Mouse (Mus musculus): ENCODE data around the gene Foxp1. TPM values are rescaled to one million over a fixed set of nuclear protein-coding genes. Genes with fewer than 3 reads are reported as not detected.

Foxp1 gene
- total RNA-seq, 2 experiments from 2014 or later = 82.4 to 85.4 TPM

GRCm38 (mm10) chr6:99276297-99276653 lies 246.2 kb downstream of the Foxp1 start:
- no peak for DNase-seq

- DNase-seq = no peak
Measured at GRCm38 (mm10) chr6:99275381-99276296, 246.9 kb downstream of the Foxp1 start.

GRCm38 (mm10) chr6:99274667-99275066 lies 247.9 kb downstream of the Foxp1 start:
- no peak for DNase-seq

- DNase-seq = no peak
Measured at GRCm38 (mm10) chr6:99274222-99274621, 248.3 kb downstream of the Foxp1 start.

- DNase-seq = no peak
Measured at GRCm38 (mm10) chr6:99273177-99273576, 249.3 kb downstream of the Foxp1 start.

GRCm38 (mm10) chr6:99272174-99272573 lies 250.3 kb downstream of the Foxp1 start:
- no peak for DNase-seq

GRCm38 (mm10) chr6:99271741-99272140 lies 250.8 kb downstream of the Foxp1 start:
- no peak for DNase-seq

- DNase-seq = no peak
Measured at GRCm38 (mm10) chr6:99269921-99270320, 252.6 kb downstream of the Foxp1 start.

- DNase-seq = no peak
Measured at GRCm38 (mm10) chr6:99268171-99269061, 254.1 kb downstream of the Foxp1 start.

- DNase-seq = no peak
Measured at GRCm38 (mm10) chr6:99265945-99266656, 256.4 kb downstream of the Foxp1 start.

- DNase-seq = no peak
Measured at GRCm38 (mm10) chr6:99265173-99265572, 257.3 kb downstream of the Foxp1 start.

GRCm38 (mm10) chr6:99264192-99265093 lies 258.1 kb downstream of the Foxp1 start:
- DNase-seq = no peak

GRCm38 (mm10) chr6:99263886-99264185 lies 258.7 kb downstream of the Foxp1 start:
- no peak for DNase-seq

- DNase-seq = no peak
Measured at GRCm38 (mm10) chr6:99263061-99263885, 259.2 kb downstream of the Foxp1 start.

- DNase-seq = no peak
Measured at GRCm38 (mm10) chr6:99261737-99262130, 260.8 kb downstream of the Foxp1 start.

GRCm38 (mm10) chr6:99260941-99261736 lies 261.4 kb downstream of the Foxp1 start:
- no peak for DNase-seq

- no peak for DNase-seq
Measured at GRCm38 (mm10) chr6:99258346-99258745, 264.2 kb downstream of the Foxp1 start.

GRCm38 (mm10) chr6:99257676-99258075 lies 264.8 kb downstream of the Foxp1 start:
- DNase-seq = no peak

GRCm38 (mm10) chr6:99253331-99253730 lies 269.2 kb downstream of the Foxp1 start:
- no peak for DNase-seq

GRCm38 (mm10) chr6:99252816-99253215 lies 269.7 kb downstream of the Foxp1 start:
- DNase-seq = no peak

Data from layer of hippocampus, postnatal 36 days (tissue).